Mouse (Mus musculus): ENCODE data around the gene Oasl2. TPM values are rescaled to one million over a fixed set of nuclear protein-coding genes. Genes with fewer than 3 reads are reported as not detected.
"Not testable (repeated sequence)": the region's sequence is repeated elsewhere in the genome, so short reads cannot be mapped to it uniquely, and the experiment has no call there.

Oasl2 gene
- polyA plus RNA-seq, 1 experiment from 2014 or later: 5.2 TPM

DNA sequence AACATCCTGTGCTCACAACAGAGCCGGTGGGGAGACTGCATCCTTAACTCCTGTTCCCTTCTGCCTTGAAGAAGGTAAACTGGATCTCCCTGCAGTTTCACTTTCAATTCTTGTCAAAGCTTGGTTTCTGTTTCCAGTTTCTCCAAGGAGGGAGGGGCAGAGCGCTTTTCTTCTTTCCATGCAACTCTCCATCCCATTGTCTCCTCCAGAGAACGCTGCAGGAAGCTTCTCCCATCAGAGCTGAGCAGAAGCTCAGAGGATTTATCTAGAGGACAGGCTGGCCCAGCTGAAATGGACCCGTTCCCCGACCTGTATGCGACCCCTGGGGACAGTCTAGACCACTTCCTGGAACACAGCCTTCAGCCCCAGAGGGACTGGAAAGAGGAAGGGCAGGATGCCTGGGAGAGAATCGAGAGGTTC is 648 bp downstream of the Oasl2 start:
- Histone ChIP-seq H3K9me3 (ENCODE audit: control insufficient read depth, low read depth, low read length) (no peaks in the 10 kb centered on the region), H3K36me3 (ENCODE audit: control insufficient read depth, insufficient read depth, low read length) (no peaks in the 10 kb centered on the region), H3K4me1 (ENCODE audit: control insufficient read depth, insufficient read depth, low read length) (no peaks in the 10 kb centered on the region), H3K4me2 (replicated peaks; ENCODE audit: low read depth, low read length) (peak overlapping the region; percentile 26), H3K27ac (ENCODE audit: low read length) (no peak overlapping the region), H3K4me3 (ENCODE audit: low read depth, low read length) (peak overlapping the region; percentile 10; the same call in 1 of the 2 replicates), H3K9ac (replicated peaks; ENCODE audit: low read depth, low read length) (no peak overlapping the region), H3K27me3 (ENCODE audit: control insufficient read depth, insufficient read depth, low read length) (no peaks in the 10 kb centered on the region)
- ATAC-seq (ENCODE audit: insufficient number of reproducible peaks, insufficient read depth, low FRiP score, low read depth): no peak
- WGBS: 14% methylated on average over 7 of the region's 7 CpGs

DNA sequence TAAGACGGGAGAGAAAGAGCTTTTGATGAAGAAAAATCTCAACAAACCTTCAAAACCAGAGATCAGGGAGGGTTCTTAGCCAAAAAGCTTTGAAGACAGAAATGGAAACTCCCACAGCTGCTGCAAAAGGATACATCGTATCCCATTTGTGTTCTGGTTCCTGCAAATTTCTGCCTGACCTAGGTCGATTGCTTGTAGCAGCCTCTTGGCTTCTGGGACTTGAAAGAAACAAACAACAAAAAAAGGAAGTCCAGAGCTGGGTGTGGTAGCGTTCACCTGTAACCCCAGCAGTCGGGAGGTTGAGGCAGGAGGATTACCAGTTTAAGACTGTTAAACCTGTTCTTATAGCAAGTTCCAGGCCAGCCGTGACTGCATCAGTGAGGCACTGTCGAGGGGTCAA is 2.1 kb downstream of the Oasl2 start:
- 60% methylated on average over 7 of the region's 7 CpGs for WGBS
- ATAC-seq (ENCODE audit: insufficient number of reproducible peaks, insufficient read depth, low FRiP score, low read depth): no peak
- no peak overlapping the region for H3K4me3 ChIP-seq (ENCODE audit: low read depth, low read length)
- H3K27me3 ChIP-seq (ENCODE audit: control insufficient read depth, insufficient read depth, low read length): no peaks in the 10 kb centered on the region
- H3K27ac ChIP-seq (ENCODE audit: low read length): no peak overlapping the region
- no peaks in the 10 kb centered on the region for H3K9me3 ChIP-seq (ENCODE audit: control insufficient read depth, low read depth, low read length)
- no peak overlapping the region for H3K9ac ChIP-seq (replicated peaks; ENCODE audit: low read depth, low read length)
- H3K4me2 ChIP-seq (replicated peaks; ENCODE audit: low read depth, low read length): no peak overlapping the region
- H3K36me3 ChIP-seq (ENCODE audit: control insufficient read depth, insufficient read depth, low read length): no peaks in the 10 kb centered on the region
- H3K4me1 ChIP-seq (ENCODE audit: control insufficient read depth, insufficient read depth, low read length): no peaks in the 10 kb centered on the region

DNA sequence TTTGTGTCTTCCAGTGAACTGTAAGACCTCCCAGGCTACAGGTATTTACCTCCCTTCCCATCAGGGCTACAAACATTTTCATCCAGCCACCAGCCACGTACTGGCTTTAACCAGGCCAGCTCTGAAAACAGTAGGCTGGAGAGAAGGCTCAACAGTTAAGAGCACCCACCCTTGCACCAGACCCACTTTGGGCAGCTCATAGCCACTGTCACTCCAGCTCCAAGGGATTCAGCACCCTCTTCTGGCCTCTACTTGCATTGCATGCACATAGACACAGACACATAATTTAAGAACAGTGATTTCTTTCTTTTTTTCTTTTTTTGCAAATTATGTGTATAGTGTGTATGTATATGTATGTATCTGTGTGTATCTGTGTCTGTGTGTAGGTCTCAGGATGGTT is 5.7 kb downstream of the Oasl2 start:
- H3K4me2 ChIP-seq (replicated peaks; ENCODE audit: low read depth, low read length): no peak overlapping the region
- no peak overlapping the region for H3K4me3 ChIP-seq (ENCODE audit: low read depth, low read length)
- no peaks in the 10 kb centered on the region for H3K36me3 ChIP-seq (ENCODE audit: control insufficient read depth, insufficient read depth, low read length)
- no peaks in the 10 kb centered on the region for H3K4me1 ChIP-seq (ENCODE audit: control insufficient read depth, insufficient read depth, low read length)
- H3K9me3 ChIP-seq (ENCODE audit: control insufficient read depth, low read depth, low read length): peaks cover 3% of the 10 kb centered on the region; the same call in 1 of the 2 replicates
- H3K27me3 ChIP-seq (ENCODE audit: control insufficient read depth, insufficient read depth, low read length): no peaks in the 10 kb centered on the region
- no peak for ATAC-seq (ENCODE audit: insufficient number of reproducible peaks, insufficient read depth, low FRiP score, low read depth)
- H3K27ac ChIP-seq (ENCODE audit: low read length): no peak overlapping the region
- 48% methylated on average over 1 of the region's 1 CpGs for WGBS
- H3K9ac ChIP-seq (replicated peaks; ENCODE audit: low read depth, low read length): no peak overlapping the region

DNA sequence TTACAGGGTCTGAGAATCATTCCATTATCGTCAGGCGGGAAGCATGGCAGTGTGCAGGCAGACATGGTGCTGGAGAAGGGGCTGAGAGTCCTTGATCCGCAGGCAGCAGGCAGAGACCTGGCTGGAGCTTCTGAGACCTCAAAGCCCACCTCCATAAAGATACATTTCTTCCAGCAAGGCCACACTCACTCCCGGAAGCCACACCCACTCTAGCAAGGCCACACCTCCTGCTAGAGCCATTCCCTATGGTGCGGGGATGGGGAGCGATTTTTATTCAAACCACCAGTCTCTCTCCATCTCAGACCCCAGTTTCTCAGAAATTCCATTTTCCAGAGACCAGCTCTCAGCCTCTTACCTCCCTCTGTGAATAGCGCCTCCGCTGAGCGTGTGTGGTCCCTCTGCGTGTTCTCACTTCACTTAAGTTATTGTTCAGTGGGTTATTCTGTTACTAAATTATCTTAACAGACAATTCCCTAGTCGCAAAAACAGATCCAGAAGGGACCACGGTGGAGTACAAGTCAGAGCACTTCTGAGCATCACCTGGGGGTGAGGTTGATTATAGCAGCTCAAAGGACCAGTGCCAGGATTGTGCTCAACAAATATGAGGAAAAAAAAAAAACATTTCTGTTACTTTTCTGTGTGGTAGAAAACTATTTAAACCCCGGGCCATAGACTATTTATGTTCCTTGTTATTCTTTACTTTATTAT is 12.0 kb downstream of the Oasl2 start:
- H3K4me3 ChIP-seq (ENCODE audit: low read depth, low read length): no peak overlapping the region
- no peak for ATAC-seq (ENCODE audit: insufficient number of reproducible peaks, insufficient read depth, low FRiP score, low read depth)
- H3K27ac ChIP-seq (ENCODE audit: low read length): no peak overlapping the region
- no peaks in the 10 kb centered on the region for H3K27me3 ChIP-seq (ENCODE audit: control insufficient read depth, insufficient read depth, low read length)
- no peak overlapping the region for H3K4me2 ChIP-seq (replicated peaks; ENCODE audit: low read depth, low read length)
- H3K36me3 ChIP-seq (ENCODE audit: control insufficient read depth, insufficient read depth, low read length): no peaks in the 10 kb centered on the region
- no peak overlapping the region for H3K9ac ChIP-seq (replicated peaks; ENCODE audit: low read depth, low read length)
- WGBS: 49% methylated on average over 13 of the region's 13 CpGs
- no peaks in the 10 kb centered on the region for H3K4me1 ChIP-seq (ENCODE audit: control insufficient read depth, insufficient read depth, low read length)
- H3K9me3 ChIP-seq (ENCODE audit: control insufficient read depth, low read depth, low read length): peaks cover 3% of the 10 kb centered on the region; the same call in 1 of the 2 replicates

DNA sequence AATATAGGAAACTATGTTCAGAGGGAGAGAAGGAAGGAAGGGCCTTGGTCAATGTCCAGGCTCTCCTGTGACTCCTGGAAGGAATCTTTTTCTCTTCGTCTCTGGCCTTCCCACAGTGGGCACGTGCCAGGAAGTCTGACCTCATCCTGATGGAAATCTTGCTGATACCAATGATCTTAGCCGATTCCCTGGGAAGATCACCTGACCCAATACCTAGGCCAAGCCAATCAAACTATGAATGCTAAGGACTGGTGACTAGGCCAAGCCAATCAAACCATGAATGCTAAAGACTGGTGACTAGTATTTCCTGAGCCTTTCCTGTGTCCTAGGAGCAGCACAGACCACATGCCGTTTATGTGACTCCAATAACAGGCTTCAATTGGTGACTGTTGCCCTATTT is 16.9 kb downstream of the Oasl2 start:
- no peaks in the 10 kb centered on the region for H3K4me1 ChIP-seq (ENCODE audit: control insufficient read depth, insufficient read depth, low read length)
- no peak overlapping the region for H3K27ac ChIP-seq (ENCODE audit: low read length)
- no peak overlapping the region for H3K4me3 ChIP-seq (ENCODE audit: low read depth, low read length)
- H3K4me2 ChIP-seq (replicated peaks; ENCODE audit: low read depth, low read length): no peak overlapping the region
- no peaks in the 10 kb centered on the region for H3K9me3 ChIP-seq (ENCODE audit: control insufficient read depth, low read depth, low read length)
- H3K27me3 ChIP-seq (ENCODE audit: control insufficient read depth, insufficient read depth, low read length): no peaks in the 10 kb centered on the region
- WGBS: 78% methylated on average over 4 of the region's 4 CpGs
- ATAC-seq (ENCODE audit: insufficient number of reproducible peaks, insufficient read depth, low FRiP score, low read depth): no peak
- no peak overlapping the region for H3K9ac ChIP-seq (replicated peaks; ENCODE audit: low read depth, low read length)
- H3K36me3 ChIP-seq (ENCODE audit: control insufficient read depth, insufficient read depth, low read length): no peaks in the 10 kb centered on the region

DNA sequence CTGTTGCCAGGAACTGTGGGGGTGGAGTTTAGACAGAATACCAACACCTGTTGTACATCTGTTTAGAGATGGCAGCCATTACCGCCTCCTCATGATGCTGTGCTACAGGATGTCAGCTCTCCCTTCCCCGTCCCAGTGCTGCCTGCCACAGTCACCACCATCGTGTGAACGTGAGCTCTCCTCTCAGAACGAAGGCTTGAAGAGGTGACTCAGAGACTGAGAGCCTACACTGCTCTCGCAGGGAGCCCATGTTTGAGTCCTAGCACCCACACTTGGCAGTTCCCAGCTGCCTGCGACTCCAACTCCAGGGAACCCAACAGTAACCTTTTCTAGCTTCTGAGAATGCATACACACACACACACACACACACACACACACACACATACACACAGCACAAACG is 18.1 kb downstream of the Oasl2 start:
- H3K9me3 ChIP-seq (ENCODE audit: control insufficient read depth, low read depth, low read length): no peaks in the 10 kb centered on the region

DNA sequence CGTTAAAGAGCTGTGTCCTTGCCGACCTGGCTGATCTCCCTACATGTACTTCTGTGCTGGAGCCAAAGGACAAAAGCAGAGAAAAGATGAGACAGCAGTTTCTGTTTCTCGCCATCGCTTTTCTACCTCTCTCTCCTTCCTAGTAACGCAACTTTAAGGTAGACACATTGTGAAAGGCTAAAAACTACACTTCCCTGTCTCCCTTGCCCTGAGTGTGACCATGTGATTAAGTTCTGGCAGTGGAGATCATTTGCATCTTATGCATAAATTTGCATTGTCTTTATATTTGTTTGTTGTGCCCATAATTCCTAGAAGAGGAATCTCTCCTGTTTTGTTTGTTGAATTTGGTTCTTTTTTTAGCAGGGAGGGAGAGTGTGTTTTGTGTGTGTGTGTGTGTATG is 19.1 kb downstream of the Oasl2 start:
- Histone ChIP-seq H3K27me3 (ENCODE audit: control insufficient read depth, insufficient read depth, low read length) (no peaks in the 10 kb centered on the region), H3K27ac (ENCODE audit: low read length) (no peak overlapping the region), H3K4me1 (ENCODE audit: control insufficient read depth, insufficient read depth, low read length) (no peaks in the 10 kb centered on the region), H3K4me3 (ENCODE audit: low read depth, low read length) (no peak overlapping the region), H3K4me2 (replicated peaks; ENCODE audit: low read depth, low read length) (no peak overlapping the region), H3K36me3 (ENCODE audit: control insufficient read depth, insufficient read depth, low read length) (no peaks in the 10 kb centered on the region), H3K9me3 (ENCODE audit: control insufficient read depth, low read depth, low read length) (no peaks in the 10 kb centered on the region), H3K9ac (replicated peaks; ENCODE audit: low read depth, low read length) (no peak overlapping the region)
- 77% methylated on average over 5 of the region's 5 CpGs for WGBS
- no peak for ATAC-seq (ENCODE audit: insufficient number of reproducible peaks, insufficient read depth, low FRiP score, low read depth)

More for the DNA sequence above, 18.1 kb downstream of the Oasl2 start:
- no peaks in the 10 kb centered on the region for H3K36me3 ChIP-seq (ENCODE audit: control insufficient read depth, insufficient read depth, low read length)
- 52% methylated on average over 8 of the region's 8 CpGs for WGBS
- no peaks in the 10 kb centered on the region for H3K4me1 ChIP-seq (ENCODE audit: control insufficient read depth, insufficient read depth, low read length)
- no peak for ATAC-seq (ENCODE audit: insufficient number of reproducible peaks, insufficient read depth, low FRiP score, low read depth)
- no peaks in the 10 kb centered on the region for H3K27me3 ChIP-seq (ENCODE audit: control insufficient read depth, insufficient read depth, low read length)
- no peak overlapping the region for H3K4me3 ChIP-seq (ENCODE audit: low read depth, low read length)
- no peak overlapping the region for H3K27ac ChIP-seq (ENCODE audit: low read length)
- no peak overlapping the region for H3K9ac ChIP-seq (replicated peaks; ENCODE audit: low read depth, low read length)
- no peak overlapping the region for H3K4me2 ChIP-seq (replicated peaks; ENCODE audit: low read depth, low read length)

DNA sequence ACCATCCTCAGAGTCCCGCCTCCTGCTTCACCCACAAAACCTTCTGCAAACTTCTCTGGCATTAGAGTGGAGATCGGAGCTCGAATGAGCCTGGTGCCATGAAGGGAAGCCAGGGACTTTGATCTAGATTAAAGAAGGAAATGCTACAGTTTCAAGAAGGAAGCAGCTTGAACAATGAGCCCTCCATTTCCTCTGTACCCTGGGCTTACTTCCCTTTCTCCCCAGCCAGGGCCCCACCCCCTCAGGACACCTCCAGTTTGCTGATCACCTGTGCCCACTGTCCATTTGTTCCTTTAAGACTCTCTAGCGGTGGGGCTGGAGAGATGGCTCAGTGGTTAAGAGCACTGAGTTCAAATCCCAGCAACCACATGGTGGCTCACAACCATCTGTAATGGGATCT is 20.0 kb downstream of the Oasl2 start:
- H3K4me1 ChIP-seq (ENCODE audit: control insufficient read depth, insufficient read depth, low read length): no peaks in the 10 kb centered on the region
- no peaks in the 10 kb centered on the region for H3K9me3 ChIP-seq (ENCODE audit: control insufficient read depth, low read depth, low read length)
- no peak overlapping the region for H3K27ac ChIP-seq (ENCODE audit: low read length)
- no peak for ATAC-seq (ENCODE audit: insufficient number of reproducible peaks, insufficient read depth, low FRiP score, low read depth)
- H3K9ac ChIP-seq (replicated peaks; ENCODE audit: low read depth, low read length): no peak overlapping the region
- H3K4me3 ChIP-seq (ENCODE audit: low read depth, low read length): no peak overlapping the region
- no peak overlapping the region for H3K4me2 ChIP-seq (replicated peaks; ENCODE audit: low read depth, low read length)
- no peaks in the 10 kb centered on the region for H3K36me3 ChIP-seq (ENCODE audit: control insufficient read depth, insufficient read depth, low read length)
- H3K27me3 ChIP-seq (ENCODE audit: control insufficient read depth, insufficient read depth, low read length): no peaks in the 10 kb centered on the region
- 73% methylated on average over 4 of the region's 4 CpGs for WGBS

DNA sequence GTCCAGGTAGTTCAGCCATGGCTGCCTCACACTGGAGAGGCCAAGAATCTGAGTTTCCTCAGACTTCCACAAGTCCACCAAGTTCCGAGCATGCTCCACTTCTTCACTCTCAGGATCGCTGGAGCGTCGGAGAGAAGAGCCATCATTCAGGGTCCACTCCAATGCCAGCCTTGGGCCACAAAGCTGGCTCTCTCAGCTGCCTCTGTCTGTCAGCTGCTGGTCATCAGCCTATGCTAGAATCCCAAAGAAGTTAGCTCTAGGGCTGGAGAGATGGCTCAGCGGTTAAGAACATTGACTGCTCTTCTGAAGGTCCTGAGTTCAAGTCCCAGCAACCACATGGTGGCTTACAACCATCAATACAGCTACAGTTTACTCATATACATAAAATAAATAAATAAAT is 20.6 kb downstream of the Oasl2 start:
- H3K9ac ChIP-seq (replicated peaks; ENCODE audit: low read depth, low read length); H3K9me3 ChIP-seq (ENCODE audit: control insufficient read depth, low read depth, low read length); H3K27me3 ChIP-seq (ENCODE audit: control insufficient read depth, insufficient read depth, low read length); H3K4me2 ChIP-seq (replicated peaks; ENCODE audit: low read depth, low read length); H3K4me3 ChIP-seq (ENCODE audit: low read depth, low read length); H3K27ac ChIP-seq (ENCODE audit: low read length); H3K36me3 ChIP-seq (ENCODE audit: control insufficient read depth, insufficient read depth, low read length); H3K4me1 ChIP-seq (ENCODE audit: control insufficient read depth, insufficient read depth, low read length); ATAC-seq (ENCODE audit: insufficient number of reproducible peaks, insufficient read depth, low FRiP score, low read depth): not testable (repeated sequence)
- WGBS: 96% methylated on average over 5 of the region's 5 CpGs

Data from stomach, embryonic 14.5 days (tissue).